Mouse (Mus musculus) spleen, adult 2 months (tissue): ENCODE results near the gene Gm17545.
"Not testable (repeated sequence)": the region's sequence is repeated elsewhere in the genome, so short reads cannot be mapped to it uniquely, and the experiment has no call there.

Source experiments
- CTCF ChIP-seq: fragments of 200-500 bp; IDR thresholded peaks from 2 replicates; pipeline ENCODE4 v1.5.1; 2011; ENCODE audit warnings: mild to moderate bottlenecking, inconsistent platforms; ENCODE audit not compliant: insufficient read depth, insufficient read length, insufficient replicate concordance; ENCODE audit errors: extremely low read depth
- POLR2A ChIP-seq: fragments of 200-500 bp; IDR thresholded peaks from 2 replicates; pipeline ENCODE4 v1.6.1; 2011; ENCODE audit warnings: low read depth, low read length, inconsistent platforms

DNA sequence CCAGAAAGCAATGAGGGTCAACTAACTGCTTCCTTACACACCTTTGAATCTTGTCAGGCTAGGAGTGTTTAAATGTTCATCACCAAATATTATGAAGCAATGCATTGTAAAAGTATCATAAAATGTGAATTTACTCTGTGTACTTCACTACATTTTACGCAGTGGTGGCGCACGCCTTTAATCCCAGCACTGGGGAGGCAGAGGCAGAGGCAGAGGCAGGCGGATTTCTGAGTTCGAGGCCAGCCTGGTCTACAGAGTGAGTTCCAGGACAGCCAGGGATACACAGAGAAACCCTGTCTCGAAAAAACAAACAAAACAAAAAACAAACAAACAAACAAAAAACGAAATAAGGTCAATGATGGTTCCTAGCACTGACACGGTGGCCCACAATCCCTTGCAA is at the start of gene Gm17545:
- not testable (repeated sequence) for TF ChIP-seq CTCF, POLR2A
